Mouse (Mus musculus) thymus, adult 2 months (tissue): ENCODE measurements at regions not wholly inside any gene's neighbourhood (a gene's known extent, or its start where the extent isn't known, plus 50 kb on each side); places are given as distances from the start of the nearest gene placed in this dataset.

Experiments
- CTCF ChIP-seq: fragments of 200-500 bp; IDR thresholded peaks from 2 replicates; pipeline ENCODE4 v1.5.1; 2012; ENCODE audit warnings: mild to moderate bottlenecking, control low read depth, low read length, moderate library complexity, borderline replicate concordance; ENCODE audit not compliant: control insufficient read depth, poor library complexity, insufficient read depth; ENCODE audit errors: extremely low read depth
- POLR2A ChIP-seq: fragments of 200-500 bp; IDR thresholded peaks from 2 replicates; pipeline ENCODE4 v1.6.1; 2012; ENCODE audit warnings: mild to moderate bottlenecking, low read length, control low read depth, moderate library complexity; ENCODE audit not compliant: control insufficient read depth, poor library complexity, insufficient read depth; ENCODE audit errors: extremely low read depth

GRCm38 (mm10) chr8:89565147-89565826, 521.3 kb upstream of the Sall1 start:
- TF ChIP-seq POLR2A: no peak
- TF ChIP-seq CTCF: no peak
